Mouse (Mus musculus): ENCODE measurements at regions not wholly inside any gene's neighbourhood (a gene's known extent, or its start where the extent isn't known, plus 50 kb on each side); places are given as distances from the start of the nearest gene placed in this dataset.
"Not testable (repeated sequence)": the region's sequence is repeated elsewhere in the genome, so short reads cannot be mapped to it uniquely, and the experiment has no call there.

DNA sequence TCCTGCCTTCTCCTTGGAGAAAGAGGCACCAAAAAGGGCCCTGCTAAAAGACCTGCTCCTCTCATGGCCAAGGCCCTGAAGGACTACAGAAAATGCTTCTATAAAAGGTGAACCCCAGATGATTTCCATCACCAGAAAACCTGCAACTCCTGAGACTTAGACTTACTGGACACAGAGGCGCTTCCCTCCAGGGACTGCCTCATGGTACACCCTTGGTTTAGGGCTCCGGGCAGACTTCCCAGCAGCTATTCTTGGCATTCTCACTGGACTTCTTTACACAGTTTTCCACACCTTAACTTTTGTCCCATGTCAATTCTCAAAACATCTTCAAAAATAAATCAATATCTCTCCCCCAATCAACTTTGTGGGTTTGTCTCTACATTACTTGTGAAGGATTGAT lies 393.2 kb downstream of the Gpm6a start:
- not testable (repeated sequence) for H3K27ac ChIP-seq; H3K36me3 ChIP-seq; H3K9ac ChIP-seq (replicated peaks); H3K27me3 ChIP-seq; H3K9me3 ChIP-seq; H3K4me2 ChIP-seq; H3K4me3 ChIP-seq (replicated peaks); ATAC-seq (ENCODE audit: insufficient number of reproducible peaks, insufficient read depth, low FRiP score, low TSS enrichment, low read depth); H3K4me1 ChIP-seq (replicated peaks)
- 87% methylated on average over 2 of the region's 2 CpGs for WGBS

DNA sequence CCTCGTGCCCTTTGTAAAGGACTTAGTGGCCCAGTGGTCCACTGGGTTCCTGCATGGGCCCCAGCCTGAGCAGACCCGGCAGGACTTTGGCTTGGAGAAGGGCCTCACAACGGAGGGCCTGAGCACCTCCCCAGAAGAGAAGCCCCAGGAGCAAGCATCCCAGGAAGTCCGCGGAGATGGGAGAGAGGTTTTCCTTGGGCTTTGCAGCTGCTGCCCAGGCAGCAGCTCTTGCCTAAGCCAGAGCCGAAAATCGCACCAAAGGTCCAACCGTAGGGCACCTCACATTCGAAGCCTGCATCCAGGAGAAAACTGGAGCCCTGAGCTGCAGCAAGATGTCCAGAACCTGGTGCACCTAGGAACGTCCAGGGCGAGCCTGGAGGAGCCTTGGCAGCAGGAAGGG lies 405.2 kb downstream of the Gpm6a start:
- 78% methylated on average over 11 of the region's 11 CpGs for WGBS
- not testable (repeated sequence) for H3K9me3 ChIP-seq; H3K4me3 ChIP-seq (replicated peaks); H3K36me3 ChIP-seq; H3K4me2 ChIP-seq; H3K27me3 ChIP-seq; ATAC-seq (ENCODE audit: insufficient number of reproducible peaks, insufficient read depth, low FRiP score, low TSS enrichment, low read depth); H3K4me1 ChIP-seq (replicated peaks); H3K9ac ChIP-seq (replicated peaks); H3K27ac ChIP-seq

DNA sequence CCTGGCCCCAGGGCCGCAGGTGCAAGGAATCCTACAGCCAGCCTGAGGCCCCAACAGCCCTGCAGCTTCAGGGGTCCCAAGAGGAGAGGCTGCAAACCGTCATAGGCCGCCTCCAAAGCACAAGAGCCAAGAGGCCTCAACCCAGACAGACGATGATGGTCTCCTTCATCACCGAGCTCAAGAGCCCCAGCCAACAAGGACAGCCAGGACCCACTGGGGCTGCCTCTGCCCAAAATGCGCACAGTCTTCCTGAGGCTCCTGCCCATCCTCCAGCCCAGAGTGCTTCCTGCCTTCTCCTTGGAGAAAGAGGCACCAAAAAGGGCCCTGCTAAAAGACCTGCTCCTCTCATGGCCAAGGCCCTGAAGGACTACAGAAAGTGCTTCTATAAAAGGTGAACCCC lies 412.8 kb downstream of the Gpm6a start:
- not testable (repeated sequence) for H3K4me2 ChIP-seq; H3K36me3 ChIP-seq; H3K4me1 ChIP-seq (replicated peaks); H3K27me3 ChIP-seq; H3K4me3 ChIP-seq (replicated peaks); ATAC-seq (ENCODE audit: insufficient number of reproducible peaks, insufficient read depth, low FRiP score, low TSS enrichment, low read depth); H3K9me3 ChIP-seq; H3K9ac ChIP-seq (replicated peaks); H3K27ac ChIP-seq
- WGBS = 91% methylated on average over 6 of the region's 6 CpGs

GRCm38 (mm10) chr8:55397046-55397445 lies 442.4 kb downstream of the Gpm6a start:
- ATAC-seq (ENCODE audit: insufficient number of reproducible peaks, insufficient read depth, low FRiP score, low TSS enrichment, low read depth) = peak; percentile 73
- WGBS = 20% methylated on average over 2 of the region's 2 CpGs
- no peaks in the 10 kb centered on the region for H3K9me3 ChIP-seq
- no peaks in the 10 kb centered on the region for H3K27me3 ChIP-seq
- no peak overlapping the region for H3K9ac ChIP-seq (replicated peaks)
- H3K36me3 ChIP-seq = no peaks in the 10 kb centered on the region
- H3K4me3 ChIP-seq (replicated peaks) = no peak overlapping the region
- peaks cover 7% of the 10 kb centered on the region; the same call in 1 of the 2 replicates for H3K4me1 ChIP-seq (replicated peaks)
- no peak overlapping the region for H3K4me2 ChIP-seq
- H3K27ac ChIP-seq = no peak overlapping the region

DNA sequence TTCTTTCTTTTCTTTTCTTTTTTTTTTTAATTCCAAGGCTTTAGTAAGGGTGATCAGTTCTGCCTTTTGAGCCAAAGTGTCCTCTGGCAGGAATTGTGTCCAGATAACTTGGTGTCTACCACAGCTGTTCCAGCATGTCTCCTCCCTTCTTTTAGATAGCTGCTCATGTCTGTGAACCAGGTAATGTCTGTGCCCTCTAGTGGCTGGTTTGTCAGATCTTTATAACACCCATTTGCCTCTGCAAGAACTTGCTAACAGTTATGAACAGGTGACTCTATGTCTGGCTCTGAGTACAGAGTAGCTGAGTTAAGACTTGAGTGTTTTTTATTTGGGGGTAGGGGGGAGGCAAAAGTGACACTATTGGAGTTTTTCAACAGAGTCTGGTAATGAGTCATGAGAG lies 443.7 kb downstream of the Gpm6a start:
- Histone ChIP-seq H3K4me3 (replicated peaks) (no peak overlapping the region), H3K4me1 (replicated peaks) (peaks cover 7% of the 10 kb centered on the region; the same call in 1 of the 2 replicates), H3K4me2 (no peak overlapping the region), H3K9ac (replicated peaks) (no peak overlapping the region), H3K27me3 (no peaks in the 10 kb centered on the region), H3K27ac (no peak overlapping the region), H3K9me3 (no peaks in the 10 kb centered on the region), H3K36me3 (no peaks in the 10 kb centered on the region)
- ATAC-seq (ENCODE audit: insufficient number of reproducible peaks, insufficient read depth, low FRiP score, low TSS enrichment, low read depth) = no peak

- no peaks in the 10 kb centered on the region for H3K27me3 ChIP-seq
- H3K27ac ChIP-seq = no peak overlapping the region
- H3K9me3 ChIP-seq = no peaks in the 10 kb centered on the region
- no peak overlapping the region for H3K4me3 ChIP-seq (replicated peaks)
- 85% methylated on average over 3 of the region's 3 CpGs for WGBS
- H3K36me3 ChIP-seq = no peaks in the 10 kb centered on the region
- no peak for ATAC-seq (ENCODE audit: insufficient number of reproducible peaks, insufficient read depth, low FRiP score, low TSS enrichment, low read depth)
- peaks cover 7% of the 10 kb centered on the region; the same call in 1 of the 2 replicates for H3K4me1 ChIP-seq (replicated peaks)
- H3K4me2 ChIP-seq = no peak overlapping the region
- no peak overlapping the region for H3K9ac ChIP-seq (replicated peaks)
These were observed 445.8 kb downstream of the Gpm6a start for GRCm38 (mm10) chr8:55400412-55400811.

- not testable (repeated sequence) for H3K27ac ChIP-seq; ATAC-seq (ENCODE audit: insufficient number of reproducible peaks, insufficient read depth, low FRiP score, low TSS enrichment, low read depth); H3K27me3 ChIP-seq; H3K9me3 ChIP-seq; H3K36me3 ChIP-seq; H3K4me2 ChIP-seq; H3K4me1 ChIP-seq (replicated peaks); H3K9ac ChIP-seq (replicated peaks); H3K4me3 ChIP-seq (replicated peaks)
- 3% methylated on average over 1 of the region's 1 CpGs for WGBS
These were observed 452.3 kb downstream of the Gpm6a start for GRCm38 (mm10) chr8:55406903-55407302.
